Mouse (Mus musculus): ENCODE results near the gene Lin7a. TPM values are rescaled to one million over a fixed set of nuclear protein-coding genes. Genes with fewer than 3 reads are reported as not detected.

Gene Lin7a
- polyA plus RNA-seq, 1 experiment from 2014 or later, result 40.3 TPM

DNA sequence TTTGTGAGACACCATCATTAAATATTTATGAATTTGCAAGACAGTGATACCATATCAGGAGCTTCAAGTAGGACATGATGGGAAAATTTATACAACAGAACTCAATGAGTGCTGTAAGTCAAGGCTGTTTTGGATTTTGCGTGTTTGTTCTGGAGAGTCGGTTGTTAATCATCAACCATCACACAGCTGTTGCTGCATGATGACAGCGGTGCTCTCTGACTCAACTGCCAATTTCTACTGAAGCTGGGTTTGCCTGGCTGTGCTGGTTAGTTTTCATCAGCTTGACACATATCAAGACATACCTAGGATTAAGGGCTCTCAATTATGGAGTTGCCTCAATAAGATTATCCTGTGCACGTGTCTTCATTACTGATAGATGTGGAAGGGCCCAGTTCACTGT lies 41.1 kb downstream of the Lin7a start:
- H3K9me3 ChIP-seq (replicated peaks), result no peaks in the 10 kb centered on the region
- no peak overlapping the region for H3K9ac ChIP-seq (replicated peaks)
- WGBS, result 91% methylated on average over 4 of the region's 4 CpGs
- ATAC-seq (ENCODE audit: low FRiP score), result no peak
- H3K4me3 ChIP-seq (replicated peaks), result no peak overlapping the region
- H3K27ac ChIP-seq (replicated peaks), result no peak overlapping the region
- H3K36me3 ChIP-seq, result no peaks in the 10 kb centered on the region
- no peaks in the 10 kb centered on the region for H3K4me1 ChIP-seq
- no peak overlapping the region for H3K4me2 ChIP-seq
- H3K27me3 ChIP-seq (replicated peaks), result no peaks in the 10 kb centered on the region

- Histone ChIP-seq H3K9ac (replicated peaks) (no peak overlapping the region), H3K27me3 (replicated peaks) (no peaks in the 10 kb centered on the region), H3K4me3 (replicated peaks) (no peak overlapping the region), H3K27ac (replicated peaks) (no peak overlapping the region), H3K4me2 (no peak overlapping the region), H3K4me1 (no peaks in the 10 kb centered on the region), H3K36me3 (no peaks in the 10 kb centered on the region), H3K9me3 (replicated peaks) (no peaks in the 10 kb centered on the region)
- ATAC-seq (ENCODE audit: low FRiP score), result no peak
- 41% methylated on average over 3 of the region's 3 CpGs for WGBS
Measured at GRCm38 (mm10) chr10:107313395-107313794, 41.9 kb downstream of the Lin7a start.

DNA sequence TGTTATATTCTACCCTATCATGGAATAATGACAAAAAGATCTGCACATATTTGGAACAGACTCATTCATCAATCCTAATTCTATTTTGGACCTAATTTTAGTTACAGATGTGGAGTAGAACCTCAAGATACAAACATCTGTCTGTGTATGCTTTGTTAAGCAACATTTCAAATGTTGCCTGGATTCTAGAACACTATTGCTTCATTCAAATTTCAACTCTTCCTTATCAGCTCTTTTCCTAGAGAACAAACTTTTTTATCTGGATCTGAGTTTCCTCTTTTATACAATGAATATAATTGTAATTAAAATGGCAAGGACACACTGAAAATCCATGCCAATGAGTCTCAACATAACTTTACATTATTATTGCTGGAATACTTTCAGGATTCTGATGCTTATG lies 43.8 kb downstream of the Lin7a start:
- ATAC-seq (ENCODE audit: low FRiP score), result no peak
- Histone ChIP-seq H3K9me3 (replicated peaks) (no peaks in the 10 kb centered on the region), H3K9ac (replicated peaks) (no peak overlapping the region), H3K4me3 (replicated peaks) (no peak overlapping the region), H3K27ac (replicated peaks) (no peak overlapping the region), H3K4me2 (no peak overlapping the region), H3K27me3 (replicated peaks) (no peaks in the 10 kb centered on the region), H3K4me1 (no peaks in the 10 kb centered on the region), H3K36me3 (no peaks in the 10 kb centered on the region)

DNA sequence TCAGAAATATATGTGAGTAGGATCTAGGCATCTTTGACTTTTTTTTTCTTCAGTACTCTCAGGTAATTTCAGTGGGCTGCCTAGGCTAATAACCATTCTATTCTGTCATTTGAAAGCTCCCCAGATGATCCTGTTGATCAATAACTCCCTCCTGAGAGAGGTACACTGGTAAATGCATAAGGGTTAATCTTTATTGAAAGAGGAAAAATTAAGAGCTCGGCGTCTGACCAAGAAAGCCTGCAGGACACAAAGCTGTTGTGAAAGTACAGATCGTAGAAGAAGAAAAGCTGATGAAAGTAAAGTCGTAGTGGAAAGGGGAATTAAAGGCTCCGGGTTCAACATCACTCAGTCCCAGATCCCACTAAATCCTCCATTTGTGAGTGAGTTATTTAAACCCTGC lies 44.2 kb downstream of the Lin7a start:
- Histone ChIP-seq H3K27ac (replicated peaks) (no peak overlapping the region), H3K9me3 (replicated peaks) (no peaks in the 10 kb centered on the region), H3K9ac (replicated peaks) (no peak overlapping the region), H3K27me3 (replicated peaks) (no peaks in the 10 kb centered on the region), H3K4me3 (replicated peaks) (no peak overlapping the region), H3K4me2 (no peak overlapping the region), H3K36me3 (no peaks in the 10 kb centered on the region), H3K4me1 (no peaks in the 10 kb centered on the region)
- ATAC-seq (ENCODE audit: low FRiP score), result no peak
- 81% methylated on average over 5 of the region's 5 CpGs for WGBS

- H3K9ac ChIP-seq (replicated peaks), result no peak overlapping the region
- ATAC-seq (ENCODE audit: low FRiP score), result no peak
Measured at GRCm38 (mm10) chr10:107316100-107316499, 44.6 kb downstream of the Lin7a start.

GRCm38 (mm10) chr10:107319648-107320047 lies 48.2 kb downstream of the Lin7a start:
- H3K4me2 ChIP-seq, result no peak overlapping the region
- no peaks in the 10 kb centered on the region for H3K9me3 ChIP-seq (replicated peaks)
- no peaks in the 10 kb centered on the region for H3K27me3 ChIP-seq (replicated peaks)
- H3K9ac ChIP-seq (replicated peaks), result no peak overlapping the region
- peaks cover 7% of the 10 kb centered on the region; the same call in 1 of the 2 replicates for H3K4me1 ChIP-seq
- WGBS, result 45% methylated on average over 2 of the region's 2 CpGs
- ATAC-seq (ENCODE audit: low FRiP score), result no peak
- H3K27ac ChIP-seq (replicated peaks), result no peak overlapping the region
- H3K36me3 ChIP-seq, result no peaks in the 10 kb centered on the region
- H3K4me3 ChIP-seq (replicated peaks), result no peak overlapping the region

More at GRCm38 (mm10) chr10:107316100-107316499, 44.6 kb downstream of the Lin7a start:
- WGBS, result 75% methylated on average over 2 of the region's 2 CpGs
- H3K9me3 ChIP-seq (replicated peaks), result no peaks in the 10 kb centered on the region
- no peaks in the 10 kb centered on the region for H3K36me3 ChIP-seq
- H3K27ac ChIP-seq (replicated peaks), result no peak overlapping the region
- H3K4me3 ChIP-seq (replicated peaks), result no peak overlapping the region
- H3K27me3 ChIP-seq (replicated peaks), result no peaks in the 10 kb centered on the region
- H3K4me2 ChIP-seq, result no peak overlapping the region
- H3K4me1 ChIP-seq, result no peaks in the 10 kb centered on the region

GRCm38 (mm10) chr10:107323865-107324264 lies 52.4 kb downstream of the Lin7a start:
- Histone ChIP-seq H3K9me3 (replicated peaks) (no peaks in the 10 kb centered on the region), H3K4me1 (peaks cover 7% of the 10 kb centered on the region; the same call in 1 of the 2 replicates), H3K27me3 (replicated peaks) (no peaks in the 10 kb centered on the region), H3K9ac (replicated peaks) (no peak overlapping the region), H3K36me3 (no peaks in the 10 kb centered on the region), H3K27ac (replicated peaks) (no peak overlapping the region), H3K4me2 (no peak overlapping the region), H3K4me3 (replicated peaks) (no peak overlapping the region)
- ATAC-seq (ENCODE audit: low FRiP score), result no peak
- 95% methylated on average over 7 of the region's 7 CpGs for WGBS

- Histone ChIP-seq H3K9ac (replicated peaks) (no peak overlapping the region), H3K4me3 (replicated peaks) (no peak overlapping the region), H3K4me2 (no peak overlapping the region), H3K27ac (replicated peaks) (no peak overlapping the region), H3K27me3 (replicated peaks) (no peaks in the 10 kb centered on the region), H3K9me3 (replicated peaks) (no peaks in the 10 kb centered on the region), H3K36me3 (no peaks in the 10 kb centered on the region), H3K4me1 (peaks cover 7% of the 10 kb centered on the region; the same call in 1 of the 2 replicates)
- 92% methylated on average over 5 of the region's 5 CpGs for WGBS
- ATAC-seq (ENCODE audit: low FRiP score), result no peak
Measured at GRCm38 (mm10) chr10:107325558-107325957, 54.1 kb downstream of the Lin7a start.

- no peak for ATAC-seq (ENCODE audit: low FRiP score)
- no peaks in the 10 kb centered on the region for H3K36me3 ChIP-seq
- H3K4me2 ChIP-seq, result no peak overlapping the region
- H3K27me3 ChIP-seq (replicated peaks), result no peaks in the 10 kb centered on the region
- H3K4me1 ChIP-seq, result 0 out of 2 replicates have a peak, but pooled peaks cover 4% of the 10 kb centered on the region
- no peaks in the 10 kb centered on the region for H3K9me3 ChIP-seq (replicated peaks)
- no peak overlapping the region for H3K4me3 ChIP-seq (replicated peaks)
- no peak overlapping the region for H3K27ac ChIP-seq (replicated peaks)
- no peak overlapping the region for H3K9ac ChIP-seq (replicated peaks)
- WGBS, result 88% methylated on average over 3 of the region's 3 CpGs
Measured at GRCm38 (mm10) chr10:107339524-107339923, 68.0 kb downstream of the Lin7a start.

DNA sequence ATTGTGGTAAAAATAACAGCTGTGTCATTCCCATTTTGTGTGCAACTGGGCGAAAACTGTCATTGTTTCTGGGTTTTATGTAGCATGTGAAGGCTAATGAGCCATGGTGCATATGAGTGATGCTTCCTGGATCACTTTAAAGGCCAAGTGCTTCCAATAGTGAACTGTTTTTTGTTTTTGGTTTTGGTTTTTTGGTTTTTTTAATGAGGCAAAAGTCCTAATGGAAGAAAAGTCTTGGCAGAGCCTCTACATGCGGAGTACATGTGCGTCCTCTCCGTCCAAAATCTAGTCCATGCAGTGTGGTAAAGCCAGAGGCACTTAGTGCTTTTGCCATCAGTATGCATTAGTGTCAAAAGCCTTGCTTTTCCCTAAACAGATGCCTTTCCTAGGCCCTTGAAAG lies 69.7 kb downstream of the Lin7a start:
- Histone ChIP-seq H3K4me3 (replicated peaks) (no peak overlapping the region), H3K4me2 (no peak overlapping the region), H3K27me3 (replicated peaks) (no peaks in the 10 kb centered on the region), H3K36me3 (no peaks in the 10 kb centered on the region), H3K9me3 (replicated peaks) (no peaks in the 10 kb centered on the region), H3K27ac (replicated peaks) (no peak overlapping the region), H3K9ac (replicated peaks) (no peak overlapping the region), H3K4me1 (0 out of 2 replicates have a peak, but pooled peaks cover 4% of the 10 kb centered on the region)
- ATAC-seq (ENCODE audit: low FRiP score), result no peak
- WGBS, result 36% methylated on average over 4 of the region's 4 CpGs

DNA sequence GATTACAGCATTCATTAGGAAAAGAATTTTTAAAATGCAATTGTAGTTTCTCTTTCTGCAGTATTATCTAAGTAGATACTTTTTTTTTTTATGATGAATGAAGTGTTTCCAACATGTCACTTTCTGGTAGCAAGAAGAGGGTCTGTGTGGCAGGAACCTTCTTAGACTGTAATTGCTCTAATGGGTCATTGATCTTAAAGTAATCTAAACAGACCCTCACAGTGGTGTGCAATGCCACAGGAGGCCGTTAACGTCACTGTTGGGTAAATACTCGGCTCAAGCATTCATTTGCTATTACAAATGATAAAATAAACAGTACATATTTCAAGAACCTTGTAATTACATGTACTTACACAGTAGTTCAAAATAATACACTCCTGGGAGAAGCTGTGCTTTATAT lies 72.7 kb downstream of the Lin7a start:
- no peaks in the 10 kb centered on the region for H3K27me3 ChIP-seq (replicated peaks)
- 0 out of 2 replicates have a peak, but pooled peaks cover 4% of the 10 kb centered on the region for H3K4me1 ChIP-seq
- no peak overlapping the region for H3K27ac ChIP-seq (replicated peaks)
- no peaks in the 10 kb centered on the region for H3K36me3 ChIP-seq
- ATAC-seq (ENCODE audit: low FRiP score), result no peak
- H3K9ac ChIP-seq (replicated peaks), result no peak overlapping the region
- 30% methylated on average over 3 of the region's 3 CpGs for WGBS
- H3K9me3 ChIP-seq (replicated peaks), result no peaks in the 10 kb centered on the region
- no peak overlapping the region for H3K4me2 ChIP-seq
- H3K4me3 ChIP-seq (replicated peaks), result no peak overlapping the region

DNA sequence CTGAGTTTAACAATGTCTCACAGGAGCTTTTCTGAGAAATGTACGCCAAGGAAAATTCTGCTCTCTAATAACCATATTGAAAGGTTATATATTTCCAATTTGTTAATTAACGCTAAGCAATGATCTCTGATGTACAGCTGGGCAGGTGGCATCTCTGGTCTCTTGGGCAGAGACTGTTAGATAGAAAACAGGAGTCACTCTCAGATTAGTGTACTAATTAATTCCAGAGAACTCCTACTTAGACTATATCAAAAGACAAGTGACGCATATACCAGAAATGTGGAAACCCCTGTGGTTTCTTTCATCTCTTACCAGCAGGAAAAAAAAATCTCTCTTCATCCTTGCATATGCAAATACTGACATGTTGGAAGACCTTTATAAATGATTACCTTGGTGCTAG lies 76.4 kb downstream of the Lin7a start:
- no peak overlapping the region for H3K27ac ChIP-seq (replicated peaks)
- H3K9me3 ChIP-seq (replicated peaks), result no peaks in the 10 kb centered on the region
- WGBS, result 60% methylated on average over 3 of the region's 3 CpGs
- H3K4me3 ChIP-seq (replicated peaks), result no peak overlapping the region
- H3K4me2 ChIP-seq, result no peak overlapping the region
- no peaks in the 10 kb centered on the region for H3K36me3 ChIP-seq
- no peaks in the 10 kb centered on the region for H3K27me3 ChIP-seq (replicated peaks)
- no peaks in the 10 kb centered on the region for H3K4me1 ChIP-seq
- no peak for ATAC-seq (ENCODE audit: low FRiP score)
- H3K9ac ChIP-seq (replicated peaks), result no peak overlapping the region
